Mouse (Mus musculus): ENCODE data around the gene Trank1. TPM values are rescaled to one million over a fixed set of nuclear protein-coding genes. Genes with fewer than 3 reads are reported as not detected.

The Trank1 gene
- polyA plus RNA-seq, 1 experiment from 2014 or later = 0.06 TPM

DNA sequence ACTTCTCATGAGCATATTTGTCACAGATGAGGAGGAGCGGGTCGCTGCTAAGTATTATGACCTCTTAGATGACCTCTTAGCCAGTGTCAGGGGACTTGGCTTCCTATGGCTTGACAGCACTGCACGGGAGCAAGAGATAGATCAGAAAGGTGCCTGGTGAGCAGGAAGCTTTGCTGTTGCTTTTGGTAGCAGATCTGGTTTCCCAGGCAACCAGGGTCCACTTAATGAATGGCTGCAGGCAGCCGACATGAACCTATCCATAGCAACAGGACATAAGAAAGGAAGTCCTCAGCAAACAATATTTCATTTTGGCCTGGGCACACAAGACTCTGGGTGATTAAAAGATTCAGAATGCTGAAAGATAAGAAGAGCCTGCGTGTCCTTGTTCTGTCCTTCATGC lies 25.9 kb upstream of the Trank1 start:
- Histone ChIP-seq H3K9me3 (replicated peaks) (no peaks in the 10 kb centered on the region), H3K27me3 (no peaks in the 10 kb centered on the region), H3K4me2 (no peak overlapping the region), H3K9ac (no peak overlapping the region), H3K27ac (replicated peaks) (no peak overlapping the region), H3K36me3 (replicated peaks) (no peaks in the 10 kb centered on the region), H3K4me1 (replicated peaks) (peaks cover 6% of the 10 kb centered on the region), H3K4me3 (replicated peaks) (no peak overlapping the region)
- no peak for ATAC-seq (ENCODE audit: insufficient read depth)
- 43% methylated on average over 5 of the region's 5 CpGs for WGBS (ENCODE audit: insufficient replicate concordance)

- no peak overlapping the region for H3K9ac ChIP-seq
- no peaks in the 10 kb centered on the region for H3K9me3 ChIP-seq (replicated peaks)
- H3K4me2 ChIP-seq = no peak overlapping the region
- H3K4me3 ChIP-seq (replicated peaks) = no peak overlapping the region
- no peaks in the 10 kb centered on the region for H3K27me3 ChIP-seq
- WGBS (ENCODE audit: insufficient replicate concordance) = 65% methylated on average over 2 of the region's 2 CpGs
- no peak overlapping the region for H3K27ac ChIP-seq (replicated peaks)
- ATAC-seq (ENCODE audit: insufficient read depth) = no peak
- no peaks in the 10 kb centered on the region for H3K36me3 ChIP-seq (replicated peaks)
- H3K4me1 ChIP-seq (replicated peaks) = peaks cover 6% of the 10 kb centered on the region
These were observed 25.1 kb upstream of the Trank1 start for GRCm38 (mm10) chr9:111286468-111286867.

DNA sequence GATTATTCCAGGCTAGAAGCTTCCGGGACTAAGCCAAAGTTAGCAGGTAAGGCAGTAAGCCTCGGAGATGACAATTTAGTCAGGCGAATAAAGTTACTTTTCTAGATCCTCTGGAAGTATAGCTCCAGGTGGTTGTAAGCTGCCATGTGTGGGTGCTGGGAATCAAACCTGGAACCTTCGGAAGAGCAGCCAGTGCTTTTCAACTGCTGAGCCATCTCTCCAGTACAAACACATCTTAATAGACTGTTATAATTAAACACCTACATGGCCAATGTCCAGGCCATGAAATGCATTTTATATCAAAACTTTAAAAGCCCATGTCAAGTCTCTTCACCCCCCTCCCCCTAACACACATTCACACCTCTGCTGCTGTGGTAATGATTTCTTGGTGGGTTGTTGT lies 23.6 kb upstream of the Trank1 start:
- Histone ChIP-seq H3K36me3 (replicated peaks) (no peaks in the 10 kb centered on the region), H3K4me3 (replicated peaks) (no peak overlapping the region), H3K9ac (no peak overlapping the region), H3K9me3 (replicated peaks) (no peaks in the 10 kb centered on the region), H3K27me3 (0 out of 2 replicates have a peak, but pooled peaks cover 4% of the 10 kb centered on the region), H3K27ac (replicated peaks) (no peak overlapping the region), H3K4me2 (no peak overlapping the region), H3K4me1 (replicated peaks) (peaks cover 6% of the 10 kb centered on the region)
- WGBS (ENCODE audit: insufficient replicate concordance) = 73% methylated on average over 4 of the region's 4 CpGs
- no peak for ATAC-seq (ENCODE audit: insufficient read depth)

DNA sequence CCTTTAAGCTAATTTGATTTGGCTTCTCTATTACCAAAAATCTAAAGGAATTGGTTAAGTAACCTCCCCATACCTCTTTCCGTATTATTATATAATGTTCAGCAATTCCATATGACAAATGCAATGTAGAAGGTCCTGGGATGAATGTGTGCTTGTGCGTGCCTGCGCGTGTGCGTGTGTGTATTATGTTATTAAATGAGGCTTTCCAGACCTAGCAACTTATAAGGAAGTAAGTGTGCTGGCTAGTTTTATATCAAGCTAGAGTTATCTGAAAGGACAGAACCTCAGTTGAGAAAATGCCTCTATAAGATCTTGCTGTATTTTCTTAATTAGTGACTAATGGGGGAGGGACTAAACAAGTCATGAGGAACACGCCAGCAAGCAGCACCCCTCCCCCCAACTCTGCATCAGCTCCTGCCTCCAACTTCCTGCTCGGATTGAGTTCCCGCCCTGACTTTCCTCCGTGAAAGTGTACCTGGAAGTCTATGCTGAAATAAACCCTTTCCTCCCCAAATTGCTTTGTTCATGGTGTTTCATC lies 22.2 kb upstream of the Trank1 start:
- H3K4me2 ChIP-seq = peak overlapping the region; percentile 49
- H3K27ac ChIP-seq (replicated peaks) = peak overlapping the region; percentile 39
- H3K27me3 ChIP-seq = 0 out of 2 replicates have a peak, but pooled peaks cover 4% of the 10 kb centered on the region
- H3K4me3 ChIP-seq (replicated peaks) = 0 out of 2 replicates have a peak overlapping the region, but pooled peaks have one; percentile 4
- H3K4me1 ChIP-seq (replicated peaks) = peaks cover 6% of the 10 kb centered on the region
- H3K36me3 ChIP-seq (replicated peaks) = no peaks in the 10 kb centered on the region
- no peaks in the 10 kb centered on the region for H3K9me3 ChIP-seq (replicated peaks)
- peak; percentile 55 for ATAC-seq (ENCODE audit: insufficient read depth)
- WGBS (ENCODE audit: insufficient replicate concordance) = 51% methylated on average over 9 of the region's 9 CpGs
- no peak overlapping the region for H3K9ac ChIP-seq

GRCm38 (mm10) chr9:111289832-111290339 lies 21.7 kb upstream of the Trank1 start:
- no peak overlapping the region for H3K9ac ChIP-seq
- 0 out of 2 replicates have a peak overlapping the region, but pooled peaks have one; percentile 4 for H3K4me3 ChIP-seq (replicated peaks)
- 15% methylated on average over 21 of the region's 21 CpGs for WGBS (ENCODE audit: insufficient replicate concordance)
- no peaks in the 10 kb centered on the region for H3K36me3 ChIP-seq (replicated peaks)
- ATAC-seq (ENCODE audit: insufficient read depth) = peak; percentile 69
- no peaks in the 10 kb centered on the region for H3K9me3 ChIP-seq (replicated peaks)
- H3K27me3 ChIP-seq = 0 out of 2 replicates have a peak, but pooled peaks cover 4% of the 10 kb centered on the region
- peaks cover 6% of the 10 kb centered on the region for H3K4me1 ChIP-seq (replicated peaks)
- H3K4me2 ChIP-seq = peak overlapping the region; percentile 49
- H3K27ac ChIP-seq (replicated peaks) = peak overlapping the region; percentile 39

DNA sequence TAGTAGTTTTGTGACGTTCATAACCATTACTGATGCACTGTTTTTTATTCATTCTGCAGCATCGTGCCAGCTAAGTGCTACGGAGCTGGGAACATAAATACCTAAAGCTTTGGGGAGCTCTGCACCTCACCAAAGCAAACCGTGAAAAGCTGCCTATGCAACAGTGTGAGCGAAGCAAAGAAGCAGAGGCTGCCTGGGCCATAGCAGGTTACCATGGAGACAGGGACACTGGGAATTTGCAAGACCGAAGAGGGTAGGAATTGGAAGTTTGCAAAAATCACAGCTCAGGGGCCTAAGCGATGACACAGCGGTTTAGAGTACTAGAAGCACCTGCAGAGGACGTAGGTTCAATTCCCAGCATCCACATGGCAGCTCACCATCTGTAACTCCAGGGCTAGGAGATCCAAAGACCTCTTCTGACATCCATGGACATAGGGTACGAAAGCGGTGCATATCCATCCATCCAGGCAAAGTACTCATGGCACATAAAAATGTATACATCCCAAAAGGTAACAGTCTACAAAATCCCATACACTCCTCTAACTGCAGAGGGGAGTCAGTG lies 20.9 kb upstream of the Trank1 start:
- H3K4me2 ChIP-seq = no peak overlapping the region
- H3K9ac ChIP-seq = no peak overlapping the region
- H3K27ac ChIP-seq (replicated peaks) = no peak overlapping the region
- 70% methylated on average over 11 of the region's 11 CpGs for WGBS (ENCODE audit: insufficient replicate concordance)
- no peaks in the 10 kb centered on the region for H3K36me3 ChIP-seq (replicated peaks)
- ATAC-seq (ENCODE audit: insufficient read depth) = no peak
- H3K4me3 ChIP-seq (replicated peaks) = no peak overlapping the region
- peaks cover 6% of the 10 kb centered on the region for H3K4me1 ChIP-seq (replicated peaks)
- no peaks in the 10 kb centered on the region for H3K9me3 ChIP-seq (replicated peaks)
- 0 out of 2 replicates have a peak, but pooled peaks cover 4% of the 10 kb centered on the region for H3K27me3 ChIP-seq

DNA sequence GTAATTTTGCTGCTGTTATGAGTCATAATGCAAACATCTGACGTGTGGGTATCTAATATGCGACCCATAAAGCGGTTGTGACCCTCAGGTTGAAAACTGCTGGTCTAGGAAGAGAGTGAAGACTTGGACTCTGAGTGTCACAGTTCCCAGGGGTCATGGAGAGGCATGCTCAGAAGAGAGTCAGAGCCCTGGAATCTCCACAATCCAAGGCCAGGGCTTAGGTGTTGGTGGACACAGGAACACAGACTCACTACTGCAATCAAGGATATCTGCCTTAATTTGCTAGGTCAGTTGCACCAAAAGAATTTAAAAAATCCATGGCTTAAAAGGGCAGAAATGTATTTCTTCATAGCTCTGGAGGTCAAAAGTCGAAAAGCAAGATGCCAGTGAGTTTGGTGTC lies 18.3 kb upstream of the Trank1 start:
- peaks cover 6% of the 10 kb centered on the region for H3K4me1 ChIP-seq (replicated peaks)
- H3K4me2 ChIP-seq = no peak overlapping the region
- no peak overlapping the region for H3K4me3 ChIP-seq (replicated peaks)
- ATAC-seq (ENCODE audit: insufficient read depth) = no peak
- H3K9me3 ChIP-seq (replicated peaks) = no peaks in the 10 kb centered on the region
- no peaks in the 10 kb centered on the region for H3K36me3 ChIP-seq (replicated peaks)
- no peak overlapping the region for H3K9ac ChIP-seq
- no peak overlapping the region for H3K27ac ChIP-seq (replicated peaks)
- WGBS (ENCODE audit: insufficient replicate concordance) = 56% methylated on average over 4 of the region's 4 CpGs
- H3K27me3 ChIP-seq = 0 out of 2 replicates have a peak, but pooled peaks cover 4% of the 10 kb centered on the region

DNA sequence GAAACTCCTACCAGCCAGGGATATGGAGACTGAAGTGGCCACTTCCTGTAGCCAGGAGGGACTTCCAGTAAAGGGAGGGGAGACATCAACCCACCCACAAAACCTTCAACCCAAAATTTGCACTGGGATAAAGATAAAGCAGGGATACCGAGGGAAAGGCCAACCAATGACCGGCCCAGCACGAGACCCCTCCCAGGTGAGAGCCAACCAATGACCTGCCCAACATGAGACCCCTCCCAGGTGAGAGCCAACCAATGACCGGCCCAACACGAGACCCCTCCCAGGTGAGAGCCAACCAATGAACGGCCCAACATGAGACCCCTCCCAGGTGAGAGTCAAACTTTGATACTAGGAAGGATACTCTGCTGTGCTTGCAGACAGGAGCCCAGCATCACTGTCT lies 16.6 kb upstream of the Trank1 start:
- no peaks in the 10 kb centered on the region for H3K36me3 ChIP-seq (replicated peaks)
- no peak for ATAC-seq (ENCODE audit: insufficient read depth)
- H3K27ac ChIP-seq (replicated peaks) = no peak overlapping the region
- H3K4me1 ChIP-seq (replicated peaks) = no peaks in the 10 kb centered on the region
- H3K27me3 ChIP-seq = 0 out of 2 replicates have a peak, but pooled peaks cover 4% of the 10 kb centered on the region
- no peaks in the 10 kb centered on the region for H3K9me3 ChIP-seq (replicated peaks)
- H3K9ac ChIP-seq = no peak overlapping the region
- H3K4me2 ChIP-seq = no peak overlapping the region
- 68% methylated on average over 6 of the region's 6 CpGs for WGBS (ENCODE audit: insufficient replicate concordance)
- no peak overlapping the region for H3K4me3 ChIP-seq (replicated peaks)

- Histone ChIP-seq H3K36me3 (replicated peaks) (no peaks in the 10 kb centered on the region), H3K27me3 (0 out of 2 replicates have a peak, but pooled peaks cover 4% of the 10 kb centered on the region), H3K4me3 (replicated peaks) (no peak overlapping the region), H3K4me2 (no peak overlapping the region), H3K9me3 (replicated peaks) (no peaks in the 10 kb centered on the region), H3K27ac (replicated peaks) (no peak overlapping the region), H3K9ac (no peak overlapping the region), H3K4me1 (replicated peaks) (no peaks in the 10 kb centered on the region)
- ATAC-seq (ENCODE audit: insufficient read depth) = no peak
- WGBS (ENCODE audit: insufficient replicate concordance) = 54% methylated on average over 2 of the region's 2 CpGs
These were observed 16.2 kb upstream of the Trank1 start for GRCm38 (mm10) chr9:111295323-111295722.

- ATAC-seq (ENCODE audit: insufficient read depth) = no peak
- Histone ChIP-seq H3K9me3 (replicated peaks) (no peaks in the 10 kb centered on the region), H3K9ac (no peak overlapping the region), H3K27ac (replicated peaks) (no peak overlapping the region), H3K4me2 (no peak overlapping the region), H3K4me1 (replicated peaks) (no peaks in the 10 kb centered on the region), H3K4me3 (replicated peaks) (no peak overlapping the region), H3K36me3 (replicated peaks) (no peaks in the 10 kb centered on the region), H3K27me3 (0 out of 2 replicates have a peak, but pooled peaks cover 4% of the 10 kb centered on the region)
- 58% methylated on average over 7 of the region's 7 CpGs for WGBS (ENCODE audit: insufficient replicate concordance)
These were observed 15.1 kb upstream of the Trank1 start for GRCm38 (mm10) chr9:111296433-111296832.

DNA sequence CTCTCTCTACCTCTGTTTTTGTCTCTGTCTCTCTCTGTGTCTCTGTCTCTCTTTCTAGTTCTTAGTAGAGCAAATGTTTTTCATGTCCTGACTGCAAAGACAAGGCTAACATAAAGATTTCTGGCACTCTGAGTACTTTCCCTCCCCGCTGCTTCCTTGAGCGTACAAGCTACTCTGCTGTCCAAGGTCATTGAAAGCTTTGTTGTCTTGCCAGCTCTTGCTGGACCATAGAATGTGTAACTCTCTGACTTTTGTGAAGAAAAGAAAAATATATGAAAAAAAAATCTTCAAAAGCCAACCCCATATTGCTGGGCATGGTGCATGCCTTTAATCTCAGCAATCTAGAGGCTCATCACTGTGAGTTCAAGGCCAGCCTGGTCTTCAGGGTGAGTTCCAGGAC lies 12.9 kb upstream of the Trank1 start:
- no peaks in the 10 kb centered on the region for H3K4me1 ChIP-seq (replicated peaks)
- no peak overlapping the region for H3K4me3 ChIP-seq (replicated peaks)
- H3K27ac ChIP-seq (replicated peaks) = no peak overlapping the region
- ATAC-seq (ENCODE audit: insufficient read depth) = no peak
- H3K9ac ChIP-seq = no peak overlapping the region
- no peak overlapping the region for H3K4me2 ChIP-seq
- no peaks in the 10 kb centered on the region for H3K36me3 ChIP-seq (replicated peaks)
- no peaks in the 10 kb centered on the region for H3K9me3 ChIP-seq (replicated peaks)
- no peaks in the 10 kb centered on the region; the same call in 1 of the 2 replicates for H3K27me3 ChIP-seq
- 76% methylated on average over 2 of the region's 2 CpGs for WGBS (ENCODE audit: insufficient replicate concordance)

Data from liver, embryonic 15.5 days (tissue).